11 mouse cellular contexts compared by ENCODE assay signal in genomic region chr6:49822871-49823230, GRCm38 (mm10). TPM values are rescaled to one million over a fixed set of nuclear protein-coding genes. Genes with fewer than 3 reads are reported as not detected.
DNase-seq lines count a peak whose midpoint lies in the region; ATAC-seq lines count a peak whose summit lies in the region.
"Had no signal": no experiment of that assay in that cellular context is flagged by ENCODE, and none has a peak within 500 bp of the region (broad histone marks: within the 10 kb centered on the region; RNA-seq: fewer than 3 reads in every experiment).

No protein-coding gene starts in this region.

- peak overlapping the region; percentile 55 for H3K4me3 ChIP-seq in kidney, embryonic 15.5 days (replicated peaks)
- H3K4me3 ChIP-seq in embryonic facial prominence, embryonic 15.5 days (replicated peaks), result peak overlapping the region; percentile 44
- H3K4me3 ChIP-seq in limb, embryonic 10.5 days, result peak overlapping the region; percentile 49
- peak overlapping the region; percentile 43 for H3K4me3 ChIP-seq in neural tube, embryonic 13.5 days
- H3K4me3 ChIP-seq: myocyte had no signal

- H3K9me3 ChIP-seq in kidney, embryonic 15.5 days (replicated peaks), result no peaks in the 10 kb centered on the region
- H3K9me3 ChIP-seq in embryonic facial prominence, embryonic 15.5 days (replicated peaks), result no peaks in the 10 kb centered on the region
- H3K9me3 ChIP-seq in limb, embryonic 10.5 days (replicated peaks), result no peaks in the 10 kb centered on the region
- no peaks in the 10 kb centered on the region for H3K9me3 ChIP-seq in neural tube, embryonic 13.5 days

- no peaks in the 10 kb centered on the region for H3K36me3 ChIP-seq in kidney, embryonic 15.5 days
- no peaks in the 10 kb centered on the region for H3K36me3 ChIP-seq in embryonic facial prominence, embryonic 15.5 days
- no peaks in the 10 kb centered on the region for H3K36me3 ChIP-seq in limb, embryonic 10.5 days
- H3K36me3 ChIP-seq in neural tube, embryonic 13.5 days, result no peaks in the 10 kb centered on the region

- H3K9ac ChIP-seq in kidney, embryonic 15.5 days, result peak overlapping the region; percentile 41
- H3K9ac ChIP-seq in embryonic facial prominence, embryonic 15.5 days, result no peak overlapping the region
- H3K9ac ChIP-seq in neural tube, embryonic 13.5 days, result peak overlapping the region; percentile 70

- WGBS in kidney, embryonic 15.5 days, result 1% methylated on average over 10 of the region's 10 CpGs
- WGBS in embryonic facial prominence, embryonic 15.5 days, result under 1% methylated on average over 10 of the region's 10 CpGs
- under 1% methylated on average over 10 of the region's 10 CpGs for WGBS in limb, embryonic 10.5 days
- WGBS in neural tube, embryonic 13.5 days, result under 1% methylated on average over 10 of the region's 10 CpGs

- no peak for ATAC-seq in kidney, embryonic 15.5 days (replicated peaks; ENCODE audit: low FRiP score)
- ATAC-seq in embryonic facial prominence, embryonic 15.5 days (ENCODE audit: insufficient number of reproducible peaks, low FRiP score, low TSS enrichment, low read depth), result no peak
- peak; percentile 9; the same call in 1 of the 2 replicates for ATAC-seq in neural tube, embryonic 13.5 days (ENCODE audit: low read depth)

- no peak for DNase-seq in kidney, postnatal 10 days
- no peak for DNase-seq in limb, embryonic 10.5 days (ENCODE audit: low spot score)
- DNase-seq in adrenal gland, adult (ENCODE audit: inconsistent age in 2 of 2, low spot score in 1 of 2), result no peak
- DNase-seq in cerebellum, postnatal 36 days, result no peak
- no peak for DNase-seq in adrenal gland, adult 8-10 months

- peaks cover 21% of the 10 kb centered on the region for H3K4me1 ChIP-seq in kidney, embryonic 15.5 days
- peaks cover 14% of the 10 kb centered on the region for H3K4me1 ChIP-seq in embryonic facial prominence, embryonic 15.5 days
- peaks cover 12% of the 10 kb centered on the region for H3K4me1 ChIP-seq in limb, embryonic 10.5 days
- peaks cover 20% of the 10 kb centered on the region for H3K4me1 ChIP-seq in neural tube, embryonic 13.5 days (replicated peaks)

- no peak overlapping the region for H3K27ac ChIP-seq in kidney, embryonic 15.5 days
- no peak overlapping the region for H3K27ac ChIP-seq in embryonic facial prominence, embryonic 15.5 days (replicated peaks)
- peak overlapping the region; percentile 5; the same call in 1 of the 2 replicates for H3K27ac ChIP-seq in limb, embryonic 10.5 days
- peak overlapping the region; percentile 74 for H3K27ac ChIP-seq in neural tube, embryonic 13.5 days (replicated peaks)

- H3K4me2 ChIP-seq in kidney, embryonic 15.5 days, result peak overlapping the region; percentile 97
- H3K4me2 ChIP-seq in embryonic facial prominence, embryonic 15.5 days (replicated peaks), result peak overlapping the region; percentile 87
- H3K4me2 ChIP-seq in neural tube, embryonic 13.5 days, result peak overlapping the region; percentile 73

- peaks cover 72% of the 10 kb centered on the region for H3K27me3 ChIP-seq in kidney, embryonic 15.5 days
- peaks cover 64% of the 10 kb centered on the region for H3K27me3 ChIP-seq in embryonic facial prominence, embryonic 15.5 days
- H3K27me3 ChIP-seq in limb, embryonic 10.5 days (ENCODE audit: low read depth, poor library complexity, severe bottlenecking), result peaks cover 86% of the 10 kb centered on the region
- H3K27me3 ChIP-seq in neural tube, embryonic 13.5 days, result peaks cover 55% of the 10 kb centered on the region

RNA-seq across cellular contexts. Expression of gene Npy, which starts 0.3 kb away (rescaled TPM):
- polyA plus RNA-seq in kidney, embryonic 15.5 days (2015; fragmentation: Nextera tagmentation; extraction: Ambion mirVana), result 27.9 and 75.2 TPM in 2 replicates
- 14.8 and 15.3 TPM in 2 replicates for polyA plus RNA-seq in embryonic facial prominence, embryonic 15.5 days (2015; fragmentation: Nextera tagmentation; extraction: Ambion mirVana)
- polyA plus RNA-seq in limb, embryonic 10.5 days (2016; fragmentation: Nextera tagmentation; extraction: Ambion mirVana), result not detected in 2 replicates
- polyA plus RNA-seq in neural tube, embryonic 13.5 days (2015; fragmentation: Nextera tagmentation; extraction: Ambion mirVana), result 580 and 599 TPM in 2 replicates
- total RNA-seq in adrenal gland, adult 8-10 months (2022), result 1,000 to 10,000 TPM in 1 of 4 experiments, 100 to 1,000 TPM in 3; 630 to 1,061 (median 752) TPM
- total RNA-seq: hematopoietic stem cell, adult 5-6 weeks; MEL had no signal
- polyA plus RNA-seq: myocyte had no signal

Comparison
In these comparisons a context has a peak if more than half of its experiments do, and no peak if none do; other contexts are left out.
1. H3K27ac ChIP-seq: peak in limb, embryonic 10.5 days (single experiment) and neural tube, embryonic 13.5 days (single experiment); none in kidney, embryonic 15.5 days (single experiment) and embryonic facial prominence, embryonic 15.5 days (single experiment).
2. RNA of gene Npy, which starts 0.3 kb away (polyA plus RNA-seq): 580 to 599 TPM in neural tube, embryonic 13.5 days, 27.9 to 75.2 TPM in kidney, embryonic 15.5 days and 14.8 to 15.3 TPM in embryonic facial prominence, embryonic 15.5 days; not detected in limb, embryonic 10.5 days; every median in the first group is over 10 times any median in the second.
3. Peak in every context shown above with its lines, with median percentiles within 50 percentile points of each other: H3K4me2 ChIP-seq and H3K4me3 ChIP-seq.